Mouse (Mus musculus) kidney, adult 2 months (tissue): ENCODE results near the gene Lrrc4.

Source experiments
- CTCF ChIP-seq: fragments of 200-500 bp; conservative IDR thresholded peaks from 2 replicates; pipeline ENCODE4 v1.5.1; 2011; ENCODE audit warnings: low read depth, mild to moderate bottlenecking, control low read depth, low read length, moderate library complexity, mixed read lengths; ENCODE audit not compliant: insufficient read depth, insufficient read length
- POLR2A ChIP-seq: fragments of 200-500 bp; IDR thresholded peaks from one replicate; pipeline ENCODE4 v1.6.1; 2011; ENCODE audit warnings: low read depth, low read length, control low read depth

DNA sequence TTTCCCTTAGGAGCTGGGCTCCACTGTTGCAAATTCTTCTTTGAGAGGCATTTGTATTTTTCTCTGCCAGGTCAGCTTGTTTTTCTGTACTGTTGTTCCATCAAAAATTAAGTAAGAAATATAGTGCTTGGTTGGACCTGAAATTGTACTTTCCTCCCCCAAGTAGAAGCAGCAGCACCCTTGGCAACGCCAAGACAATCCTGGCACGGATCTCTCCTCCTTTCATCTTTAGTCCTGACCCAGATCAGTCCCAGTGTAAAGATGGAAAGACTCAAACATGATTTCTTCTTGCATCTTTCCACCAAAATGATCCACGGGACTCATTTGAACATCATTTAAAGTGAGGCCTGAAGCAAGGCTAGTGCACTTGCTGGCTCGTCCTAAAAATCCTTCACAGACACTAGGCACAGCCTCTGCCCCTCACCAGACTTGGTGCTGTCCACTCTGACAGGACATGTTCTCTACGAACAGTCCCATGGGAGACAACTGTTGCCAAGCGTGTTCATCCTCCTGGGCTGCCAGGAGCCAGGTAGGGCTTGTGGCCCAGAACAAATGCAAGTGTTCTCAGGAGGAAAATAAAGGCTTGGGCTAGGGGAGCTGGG lies 27.8 kb downstream of the Lrrc4 start:
- TF ChIP-seq POLR2A (no peak), CTCF (no peak)
